8 mouse cellular contexts compared by ENCODE assay signal in genomic region chr8:3671980-3672491, GRCm38 (mm10). TPM values are rescaled to one million over a fixed set of nuclear protein-coding genes. Genes with fewer than 3 reads are reported as not detected.
DNase-seq lines count a peak whose midpoint lies in the region; ATAC-seq lines count a peak whose summit lies in the region.

TSS of gene Fcor (minus strand) at chr8:3672362.

- H3K27ac ChIP-seq in hindbrain, embryonic 11.5 days (ENCODE audit: low read depth, low read length) = peak within 1 kb of the TSS; percentile 27

- H3K4me2 ChIP-seq in hindbrain, embryonic 11.5 days (replicated peaks; ENCODE audit: low read depth, low read length) = peak within 1 kb of the TSS; percentile 74

- H3K4me3 ChIP-seq in hindbrain, embryonic 11.5 days (ENCODE audit: low read depth, low read length) = peak within 1 kb of the TSS; percentile 46

- no peaks in the 10 kb centered on the region for H3K36me3 ChIP-seq in hindbrain, embryonic 11.5 days (ENCODE audit: control insufficient read depth, insufficient read depth, low read length)

- no peaks in the 10 kb centered on the region for H3K27me3 ChIP-seq in hindbrain, embryonic 11.5 days (ENCODE audit: control insufficient read depth, insufficient read depth, low read length)

- H3K4me1 ChIP-seq in hindbrain, embryonic 11.5 days (replicated peaks; ENCODE audit: control insufficient read depth, insufficient read depth, low read length) = no peaks in the 10 kb centered on the region

- peak; percentile 86 for ATAC-seq in hindbrain, embryonic 11.5 days (ENCODE audit: low FRiP score)

- H3K9me3 ChIP-seq in hindbrain, embryonic 11.5 days (ENCODE audit: control insufficient read depth, low read length) = no peaks in the 10 kb centered on the region

- H3K9ac ChIP-seq in hindbrain, embryonic 11.5 days (ENCODE audit: low read depth, low read length) = peak within 1 kb of the TSS; percentile 74

- peak; percentile 92 for DNase-seq in MN1 (ENCODE audit: low spot score)
- DNase-seq in cerebellum, adult 9-10 months = peak; percentile 96
- peak; percentile 80 to 95 for DNase-seq in frontal cortex, adult 2 months (ENCODE audit: extremely low spot score in 1 of 2, low spot score in 1 of 2)
- peak; percentile 89 for DNase-seq in hindbrain, embryonic 11.5 days (ENCODE audit: low spot score)
- DNase-seq in layer of hippocampus, postnatal 10 days (ENCODE audit: low spot score in 2 of 2) = peak; percentile 90 to 94
- peak; percentile 87 for DNase-seq in lung, postnatal 10 days
- peak; percentile 65 for DNase-seq in retina, adult 2 months (ENCODE audit: low read depth, low spot score)
- peak; percentile 85 to 91 for DNase-seq in thymus, postnatal 36 days

- under 1% methylated on average over 23 of the region's 23 CpGs for WGBS in hindbrain, embryonic 11.5 days

RNA-seq across cellular contexts. Expression of gene Fcor, which starts in this region (rescaled TPM):
- polyA plus RNA-seq in frontal cortex, adult 2 months (2012; rRNA removed) = 17.4 and 17.6 TPM in 2 replicates
- polyA plus RNA-seq in hindbrain, embryonic 11.5 days (2014; fragmentation: Nextera tagmentation; extraction: Ambion mirVana) = 7.2 and 8.1 TPM in 2 replicates
- 10 to 100 TPM; 23.0 to 24.6 TPM for total RNA-seq in layer of hippocampus, postnatal 10 days (2021)

Comparison
In these comparisons a context has a peak if more than half of its experiments do, and no peak if none do; other contexts are left out.
1. Peak in every context shown above with its lines: DNase-seq, ATAC-seq, H3K4me3 ChIP-seq and H3K27ac ChIP-seq.